Mouse (Mus musculus) spleen, adult 18-20 months (tissue): ENCODE measurements at regions not wholly inside any gene's neighbourhood (a gene's known extent, or its start where the extent isn't known, plus 50 kb on each side); places are given as distances from the start of the nearest gene placed in this dataset.

ENCODE experiments used
- DNase-seq, 2 experiments: peaks; one replicate each; pipeline ENCODE4 v3.0.0; 2022; ENCODE audit warnings: mixed read lengths in 2 of 2

- no peak for DNase-seq
These were observed 227.4 kb upstream of the Msx2 start for GRCm38 (mm10) chr13:53700236-53700635.

- no peak for DNase-seq
These were observed 225.1 kb upstream of the Msx2 start for GRCm38 (mm10) chr13:53697954-53698353.

GRCm38 (mm10) chr13:53695385-53695784 lies 222.5 kb upstream of the Msx2 start:
- DNase-seq, result no peak

- DNase-seq, result no peak
These were observed 216.1 kb upstream of the Msx2 start for GRCm38 (mm10) chr13:53688934-53689333.

DNA sequence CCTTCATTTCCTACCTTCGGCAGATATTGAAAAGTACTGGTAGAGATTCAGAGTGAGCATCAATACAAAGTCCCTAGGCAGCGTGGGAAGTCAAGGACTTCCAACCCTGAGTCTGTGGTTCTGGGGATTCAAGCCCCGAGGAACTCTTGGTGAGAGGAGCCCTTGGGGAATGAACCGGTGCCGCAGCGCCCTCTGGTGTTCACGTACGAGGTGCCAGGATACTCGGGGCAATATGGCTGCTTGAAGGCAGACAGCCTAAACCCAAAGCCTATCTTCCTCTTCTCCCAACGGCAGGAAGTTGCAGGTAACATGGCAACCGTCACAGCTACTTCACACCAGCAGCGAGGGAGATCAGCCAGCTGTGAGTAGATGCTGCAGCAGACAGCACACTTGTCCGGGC lies 215.6 kb upstream of the Msx2 start:
- DNase-seq, result peak in 1 of 2 experiments; percentile 13

DNA sequence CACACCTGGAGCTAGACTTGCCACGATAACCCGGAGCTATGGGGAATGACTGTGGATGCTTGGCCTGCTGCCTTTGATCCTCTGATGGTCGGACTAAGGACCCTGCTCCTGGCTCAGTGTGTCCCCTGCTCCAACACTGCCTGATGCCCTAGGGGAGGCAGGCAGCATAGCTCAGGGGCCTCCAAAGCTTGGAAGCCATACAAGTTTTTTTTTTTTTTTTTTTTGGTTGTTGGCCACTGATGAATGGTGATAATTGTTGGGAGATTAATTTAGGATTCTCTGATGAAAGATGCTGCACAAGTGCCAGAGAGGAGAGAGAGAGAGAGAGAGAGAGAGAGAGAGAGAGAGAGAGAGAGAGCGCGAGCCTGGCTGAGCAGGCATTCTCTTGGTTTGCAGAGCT lies 211.6 kb upstream of the Msx2 start:
- no peak for DNase-seq

GRCm38 (mm10) chr13:53677187-53677586 lies 204.3 kb upstream of the Msx2 start:
- no peak for DNase-seq

DNA sequence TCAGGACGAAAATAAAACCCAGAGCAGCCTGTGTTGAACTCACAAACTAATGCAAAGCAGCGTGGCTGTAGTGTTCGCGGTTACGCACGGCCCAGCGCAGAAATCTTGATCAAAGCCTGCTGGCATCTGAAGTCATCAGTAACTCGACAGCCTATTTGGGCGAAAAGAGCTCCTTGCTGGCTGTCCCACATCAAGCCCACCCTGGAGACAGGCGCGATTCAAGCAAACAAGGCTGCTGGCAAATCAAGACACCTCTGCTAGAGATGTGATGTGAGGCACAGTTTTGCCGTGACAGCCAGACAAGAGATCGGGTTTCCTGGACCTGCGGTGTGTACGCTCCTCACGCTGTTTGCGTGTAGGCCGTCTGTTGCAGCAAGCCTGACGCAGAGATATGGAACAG lies 197.5 kb upstream of the Msx2 start:
- DNase-seq, result no peak

DNA sequence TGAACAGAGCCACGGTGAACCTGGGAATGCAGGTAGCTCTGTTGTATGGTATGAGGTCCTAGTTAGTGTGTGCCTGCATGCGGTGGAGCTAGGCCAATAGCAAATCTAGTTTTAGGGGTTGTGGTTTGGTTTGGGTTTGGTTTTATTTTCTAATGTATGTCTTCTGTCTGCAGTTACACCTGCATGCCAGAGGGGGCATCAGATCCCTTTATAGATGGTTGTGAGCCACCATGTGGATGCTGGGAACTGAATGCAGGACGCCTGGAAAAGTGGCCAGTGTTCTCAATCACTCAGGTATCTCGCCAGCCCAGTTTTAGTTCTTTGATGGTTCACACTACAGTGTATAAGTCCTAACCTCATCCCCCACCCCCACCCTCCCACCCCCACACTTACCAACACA lies 194.6 kb upstream of the Msx2 start:
- DNase-seq, result no peak

GRCm38 (mm10) chr13:53665592-53665991 lies 192.7 kb upstream of the Msx2 start:
- no peak for DNase-seq

DNA sequence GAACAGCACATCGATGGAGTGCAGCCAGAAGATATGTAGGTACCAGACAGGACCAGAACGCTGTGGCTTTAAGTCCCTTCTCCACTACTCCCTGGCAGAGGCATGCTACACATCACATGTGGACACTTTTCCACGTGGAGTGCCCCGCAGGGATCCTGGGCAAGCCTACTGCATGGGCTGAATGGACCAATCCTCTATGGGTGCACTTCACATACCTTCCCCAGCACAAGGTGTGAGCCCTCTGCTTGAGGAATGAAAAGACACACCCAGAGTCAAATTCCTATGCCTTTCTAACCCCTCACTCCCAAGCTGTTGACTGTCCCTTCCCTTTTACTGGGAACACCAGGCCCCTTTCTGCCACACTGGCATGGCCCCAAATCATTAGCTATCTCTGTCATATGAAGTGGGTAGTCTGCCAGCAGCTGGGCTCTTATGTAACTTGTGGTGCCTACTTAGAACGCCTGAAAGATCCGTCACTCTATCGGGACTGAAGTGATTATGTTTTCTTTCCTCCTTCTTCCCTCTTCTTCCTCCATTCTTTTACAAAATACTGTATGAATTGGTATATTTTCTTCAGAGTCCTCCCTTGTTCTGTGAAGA lies 191.9 kb upstream of the Msx2 start:
- DNase-seq, result no peak

DNA sequence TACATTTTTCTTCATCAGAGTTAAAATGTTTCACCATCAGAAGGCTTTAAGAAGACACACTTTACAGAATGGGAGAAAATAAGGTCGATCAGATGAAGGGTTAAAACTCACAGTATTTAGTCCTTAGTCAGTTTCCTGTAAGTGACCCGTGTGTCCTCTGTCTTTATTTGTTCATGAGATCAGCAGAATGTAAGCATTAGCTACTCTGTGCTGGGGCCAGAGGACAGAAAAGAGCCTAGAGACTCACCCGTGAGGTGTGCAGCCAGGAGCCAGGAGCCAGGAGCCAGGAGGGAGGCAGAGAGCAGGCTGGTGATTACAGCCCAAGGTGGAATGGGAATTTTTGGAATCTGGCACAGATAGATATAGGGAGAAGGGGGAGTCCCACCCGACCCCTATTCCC lies 180.0 kb upstream of the Msx2 start:
- DNase-seq, result no peak

- DNase-seq, result no peak
These were observed 175.5 kb upstream of the Msx2 start for GRCm38 (mm10) chr13:53648353-53648752.

DNA sequence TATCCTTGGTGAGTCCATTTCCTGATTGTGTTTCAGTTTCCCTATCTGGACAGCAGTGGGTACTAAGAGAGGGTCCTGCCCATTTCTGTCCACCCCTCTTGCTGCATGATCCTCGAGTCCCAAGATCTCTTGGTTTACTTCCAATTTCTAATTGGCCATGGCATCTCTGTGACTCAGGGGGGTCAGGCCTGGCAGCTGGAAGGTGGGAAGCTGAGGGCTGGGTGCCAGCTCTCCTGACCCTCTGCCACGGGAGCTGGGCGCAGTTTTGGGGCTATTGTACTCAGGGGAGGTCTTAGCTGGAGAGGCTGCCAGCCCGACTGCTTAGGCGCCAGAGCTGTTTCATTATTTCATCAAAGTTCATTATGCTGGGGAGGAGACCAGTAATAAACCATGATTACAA lies 169.7 kb upstream of the Msx2 start:
- DNase-seq, result no peak

DNA sequence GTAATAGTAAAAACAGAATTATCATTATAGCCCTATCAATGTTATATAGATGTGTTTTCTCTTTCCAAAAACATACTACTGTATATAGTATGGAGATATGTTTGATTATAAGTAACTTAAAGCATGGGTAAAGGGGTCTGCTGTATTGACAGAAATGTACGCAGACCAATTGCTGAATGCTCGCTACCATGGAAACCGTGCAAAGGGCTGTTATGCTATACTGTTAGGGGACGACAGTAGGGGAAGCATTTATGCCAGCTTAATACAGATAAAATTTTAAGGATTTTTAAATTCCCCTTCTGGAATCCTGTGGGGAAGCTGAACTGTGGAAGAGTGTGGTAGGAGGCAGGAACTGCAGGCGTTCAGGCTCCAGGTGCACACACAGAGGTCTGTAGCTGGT lies 166.7 kb upstream of the Msx2 start:
- DNase-seq, result no peak

DNA sequence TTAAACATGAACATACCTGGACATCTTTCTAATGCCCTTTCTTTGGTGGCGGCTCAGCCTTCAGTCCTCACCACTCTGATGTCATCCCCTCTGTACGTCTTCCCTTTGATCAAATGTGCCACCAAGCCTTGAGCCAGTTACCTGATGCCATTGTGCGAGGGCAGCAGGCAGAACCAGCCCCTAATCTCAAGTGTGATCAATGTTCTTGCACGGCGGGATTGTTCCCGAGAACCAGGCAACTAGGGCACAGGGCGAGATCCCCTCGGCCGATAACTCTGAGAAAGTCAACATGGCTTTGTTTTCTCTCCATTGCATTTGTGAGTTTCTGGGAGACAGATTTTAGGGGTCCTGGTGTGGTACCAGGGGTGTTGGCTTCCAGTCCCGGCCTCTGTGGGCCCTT lies 166.2 kb upstream of the Msx2 start:
- DNase-seq, result no peak

- no peak for DNase-seq
These were observed 163.1 kb upstream of the Msx2 start for GRCm38 (mm10) chr13:53636011-53636410.

- DNase-seq, result no peak
These were observed 161.8 kb upstream of the Msx2 start for GRCm38 (mm10) chr13:53634637-53635203.

DNA sequence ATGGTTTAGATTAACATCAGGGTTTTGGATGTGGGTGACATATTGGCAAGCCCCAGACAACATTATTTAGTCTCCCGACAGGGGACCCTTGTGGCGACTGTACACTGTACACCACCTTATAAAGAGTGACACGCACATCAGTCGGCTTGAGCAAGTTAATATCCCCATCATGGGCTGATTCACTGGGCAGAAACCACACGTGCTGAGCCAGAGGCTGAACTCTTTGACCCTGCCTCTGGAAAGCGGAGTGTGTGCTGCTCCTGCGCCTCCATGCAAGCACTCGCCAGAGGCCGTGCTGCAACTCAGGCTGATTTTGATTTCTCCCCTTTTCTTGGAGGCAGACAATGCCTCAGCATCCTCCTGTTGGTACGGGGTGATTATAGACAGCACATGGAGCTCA lies 125.2 kb upstream of the Msx2 start:
- DNase-seq, result no peak

DNA sequence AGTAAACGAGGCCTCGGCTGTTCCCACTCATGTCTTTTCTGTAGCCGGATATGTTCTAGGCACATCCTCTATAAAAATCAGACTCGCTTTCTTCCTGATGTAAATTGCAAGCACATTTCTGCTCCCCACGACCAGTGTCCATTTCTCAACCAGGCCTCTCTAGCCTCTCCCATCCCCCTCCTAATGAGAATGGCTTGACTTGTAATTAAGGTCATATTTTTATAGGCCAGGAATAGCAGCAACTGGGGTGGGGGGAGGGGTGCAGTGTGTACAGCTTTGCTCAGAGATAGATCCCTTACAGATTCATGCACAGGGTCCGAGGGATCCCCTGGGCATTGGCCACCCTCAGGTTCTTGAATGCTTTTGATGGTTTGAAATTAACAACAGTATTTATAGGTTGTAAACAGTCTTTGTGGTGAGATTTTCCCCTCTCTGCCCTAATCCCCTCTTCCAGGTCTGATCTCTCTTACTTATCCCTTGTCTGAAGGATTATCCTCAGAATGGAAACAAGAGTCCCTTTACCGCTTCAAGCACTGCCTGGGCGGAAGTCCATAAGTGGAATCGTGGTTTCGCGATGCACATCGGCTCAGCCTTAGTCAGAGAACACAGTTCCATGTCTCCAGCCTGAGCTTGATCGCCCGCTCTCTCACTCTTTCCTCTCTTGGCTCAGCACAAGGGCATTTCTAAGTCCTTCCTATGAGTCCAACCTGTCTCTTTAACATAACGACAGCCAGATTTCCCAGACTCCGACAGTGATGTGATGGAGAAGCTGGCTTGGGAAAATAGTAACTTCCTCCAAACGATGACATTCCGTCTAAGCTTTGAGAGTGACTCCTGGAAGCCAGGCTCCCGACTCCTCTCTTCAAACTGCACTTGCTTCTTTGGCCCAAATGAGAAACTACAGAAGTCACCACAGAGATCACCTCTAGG lies 124.3 kb upstream of the Msx2 start:
- no peak for DNase-seq

DNA sequence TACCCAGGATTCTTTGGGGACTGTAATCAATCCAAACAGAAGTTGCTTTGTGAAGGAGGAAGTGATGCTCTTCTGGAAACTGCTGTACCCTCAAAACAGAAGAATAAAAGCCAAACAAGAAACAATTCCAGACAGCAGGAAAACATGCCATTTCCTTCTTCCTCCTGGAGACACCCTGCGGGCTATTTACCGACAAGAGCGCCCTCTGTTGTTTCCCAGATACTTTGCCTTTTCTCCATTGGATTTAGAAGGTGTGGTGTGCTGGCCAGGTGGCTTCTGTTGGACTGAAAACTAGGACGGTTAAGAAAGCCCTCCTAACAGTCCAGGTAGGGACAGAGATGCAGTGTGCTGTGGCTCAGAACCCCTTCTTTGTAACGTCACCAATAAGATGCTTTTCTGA lies 119.9 kb upstream of the Msx2 start:
- DNase-seq, result no peak

GRCm38 (mm10) chr13:53586771-53587170 lies 113.9 kb upstream of the Msx2 start:
- no peak for DNase-seq

DNA sequence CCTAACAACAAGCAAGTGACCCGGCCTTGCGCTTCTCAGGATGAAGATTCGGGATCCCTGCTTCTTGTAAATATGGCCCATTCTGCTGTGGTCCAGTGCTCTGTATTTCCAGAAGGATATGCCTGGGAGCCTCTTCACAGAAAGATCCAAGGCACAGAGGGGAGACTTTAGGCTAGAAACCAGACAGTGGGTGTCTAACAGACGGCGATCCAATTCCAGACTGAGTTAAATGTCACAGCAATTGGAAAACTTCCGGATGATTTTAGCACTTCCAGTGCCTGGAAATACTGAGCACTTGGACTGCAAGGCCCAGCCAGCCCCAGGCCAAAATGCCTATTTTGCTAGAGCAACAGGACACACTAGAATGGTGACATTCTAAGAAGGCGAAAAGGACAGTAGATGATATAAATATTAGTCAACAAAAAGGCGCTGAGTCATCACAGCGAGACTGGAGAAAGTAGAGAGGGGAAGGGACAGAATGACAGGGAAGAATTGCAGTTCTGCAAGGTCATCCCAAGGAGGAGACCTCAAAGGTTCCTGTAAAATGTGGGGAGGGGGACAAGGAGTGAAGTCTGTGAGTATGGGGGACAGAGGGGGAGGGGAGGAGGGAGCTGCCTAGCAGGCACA lies 111.7 kb upstream of the Msx2 start:
- no peak for DNase-seq
